Comparison of ENCODE assay signal across 8 mouse cellular contexts in the genomic region with DNA sequence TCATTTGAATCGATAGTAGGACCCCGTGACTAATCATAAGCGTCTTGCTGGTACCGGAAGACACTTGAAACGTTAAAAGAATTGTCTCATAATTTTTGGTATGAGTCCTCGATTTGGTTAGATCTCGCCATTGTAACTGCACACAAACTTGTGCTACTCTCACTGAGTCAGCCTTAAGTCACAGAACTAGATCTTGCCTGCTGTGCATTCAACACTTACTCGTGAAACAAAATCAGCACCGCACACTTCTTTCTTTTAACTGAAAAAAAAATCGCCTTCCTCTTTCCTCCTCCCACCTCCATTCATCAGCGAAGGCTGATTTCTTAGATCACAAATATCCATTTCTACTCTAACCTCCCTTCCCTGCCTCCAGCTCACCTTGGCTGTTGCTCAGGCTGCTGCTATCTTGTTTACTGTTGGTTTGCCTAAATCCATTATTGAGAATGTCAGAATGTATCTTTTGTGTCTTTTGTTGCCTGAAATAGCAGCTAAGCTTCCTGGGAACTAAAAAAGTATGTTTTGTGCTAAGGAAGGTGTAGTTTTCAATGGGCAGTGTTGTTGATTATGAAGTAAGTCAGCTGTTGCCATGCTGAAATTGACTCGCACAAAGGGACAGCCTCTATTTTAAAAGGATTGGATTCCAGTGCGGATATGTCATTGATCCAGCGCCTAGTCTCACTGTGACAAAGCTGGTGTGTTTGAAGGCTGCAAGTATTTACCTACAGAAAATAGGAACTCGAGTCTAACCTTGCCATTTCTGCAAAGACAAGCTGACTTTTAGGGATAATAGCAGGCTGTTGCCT. TPM values are rescaled to one million over a fixed set of nuclear protein-coding genes. Genes with fewer than 3 reads are reported as not detected.
DNase-seq lines count a peak whose midpoint lies in the region; ATAC-seq and TF ChIP-seq lines count a peak whose summit lies in the region.

No protein-coding gene starts in this region.

- DNase-seq in heart, adult 9 months (ENCODE audit: low spot score in 2 of 2), result no peak
- DNase-seq in G1E (ENCODE audit: low spot score), result no peak
- DNase-seq in midbrain, embryonic 10.5 days (ENCODE audit: low spot score), result no peak
- DNase-seq in right cerebral cortex, adult 18-20 months, result no peak
- no peak for DNase-seq in layer of hippocampus, adult 8-10 months (ENCODE audit: low spot score in 2 of 2)
- no peak for DNase-seq in cerebellum, postnatal 4 days (ENCODE audit: low spot score in 2 of 2)

- H3K27me3 ChIP-seq in heart, embryonic 15.5 days, result no peaks in the 10 kb centered on the region
- H3K27me3 ChIP-seq in G1E (ENCODE audit: insufficient read depth, low read length), result no peaks in the 10 kb centered on the region
- H3K27me3 ChIP-seq in heart, embryonic 16.5 days (ENCODE audit: control insufficient read depth, insufficient read depth, low read length), result no peaks in the 10 kb centered on the region
- H3K27me3 ChIP-seq in midbrain, embryonic 10.5 days (ENCODE audit: low read depth, poor library complexity, severe bottlenecking), result peaks cover 13% of the 10 kb centered on the region

- no peaks in the 10 kb centered on the region for H3K36me3 ChIP-seq in heart, embryonic 15.5 days
- H3K36me3 ChIP-seq in G1E (replicated peaks), result peaks cover 16% of the 10 kb centered on the region
- no peaks in the 10 kb centered on the region for H3K36me3 ChIP-seq in heart, embryonic 16.5 days (ENCODE audit: control insufficient read depth, insufficient read depth)
- H3K36me3 ChIP-seq in midbrain, embryonic 10.5 days, result no peaks in the 10 kb centered on the region

- H3K9me3 ChIP-seq in heart, embryonic 15.5 days (replicated peaks), result no peaks in the 10 kb centered on the region
- H3K9me3 ChIP-seq in G1E (replicated peaks), result no peaks in the 10 kb centered on the region
- H3K9me3 ChIP-seq in heart, embryonic 16.5 days (replicated peaks; ENCODE audit: control insufficient read depth, low read length), result no peaks in the 10 kb centered on the region
- no peaks in the 10 kb centered on the region for H3K9me3 ChIP-seq in midbrain, embryonic 10.5 days (replicated peaks)

- no peak for TF ChIP-seq CTCF in G1E (IDR thresholded peaks at IDR 0.05; ENCODE audit: low read depth, low read length)

- H3K27ac ChIP-seq in heart, embryonic 15.5 days, result peak overlapping the region; percentile 79
- peak overlapping the region; percentile 65 for H3K27ac ChIP-seq in heart, embryonic 16.5 days (ENCODE audit: low read length)
- H3K27ac ChIP-seq in midbrain, embryonic 10.5 days (replicated peaks), result peak overlapping the region; percentile 90

- H3K9ac ChIP-seq in heart, embryonic 15.5 days, result peak overlapping the region; percentile 78
- H3K9ac ChIP-seq in heart, embryonic 16.5 days (ENCODE audit: low read length), result peak overlapping the region; percentile 88

- H3K4me3 ChIP-seq in heart, embryonic 15.5 days, result peak overlapping the region; percentile 82
- peak overlapping the region; percentile 77 for H3K4me3 ChIP-seq in G1E (ENCODE audit: low read depth, low read length)
- H3K4me3 ChIP-seq in heart, embryonic 16.5 days (ENCODE audit: low read length), result peak overlapping the region; percentile 74
- H3K4me3 ChIP-seq in midbrain, embryonic 10.5 days, result peak overlapping the region; percentile 76

- no peak for ATAC-seq in heart, embryonic 15.5 days (replicated peaks; ENCODE audit: insufficient number of reproducible peaks, insufficient read depth, low FRiP score, low read depth)
- ATAC-seq in G1E (ENCODE audit: extremely low read depth, insufficient number of reproducible peaks, low FRiP score, poor library complexity, severe bottlenecking), result peak; percentile 1; the same call in 1 of the 2 replicates
- no peak for ATAC-seq in heart, embryonic 16.5 days (replicated peaks; ENCODE audit: extremely low read depth, insufficient read depth, low FRiP score)

- 6% methylated on average over 15 of the region's 15 CpGs for WGBS in heart, embryonic 15.5 days
- WGBS in heart, embryonic 16.5 days, result 7% methylated on average over 15 of the region's 15 CpGs
- WGBS in midbrain, embryonic 10.5 days, result 4% methylated on average over 15 of the region's 15 CpGs

- H3K4me2 ChIP-seq in heart, embryonic 15.5 days, result peak overlapping the region; percentile 93
- H3K4me2 ChIP-seq in heart, embryonic 16.5 days (ENCODE audit: low read depth, low read length), result peak overlapping the region; percentile 84

- H3K4me1 ChIP-seq in heart, embryonic 15.5 days (replicated peaks), result peaks cover 29% of the 10 kb centered on the region
- H3K4me1 ChIP-seq in G1E (ENCODE audit: insufficient read depth, low read depth, low read length), result peaks cover 48% of the 10 kb centered on the region
- H3K4me1 ChIP-seq in heart, embryonic 16.5 days (ENCODE audit: control insufficient read depth, insufficient read depth, low read length), result peaks cover 16% of the 10 kb centered on the region
- peaks cover 31% of the 10 kb centered on the region for H3K4me1 ChIP-seq in midbrain, embryonic 10.5 days

RNA-seq across cellular contexts. Expression of gene Cers6, which starts 1.4 kb away (rescaled TPM):
- 19.2 and 23.2 TPM in 2 replicates for polyA plus RNA-seq in heart, embryonic 15.5 days (2015; fragmentation: Nextera tagmentation; extraction: Ambion mirVana)
- 92.4 and 103 TPM in 2 replicates for total RNA-seq in G1E (2014; fragmentation: Nextera tagmentation)
- total RNA-seq in G1E (2017), result 51.5 and 55.7 TPM in 2 replicates
- 14.8 and 19.7 TPM in 2 replicates for polyA plus RNA-seq in G1E (2012)
- polyA plus RNA-seq in heart, embryonic 16.5 days (2015; fragmentation: Nextera tagmentation; extraction: Ambion mirVana), result 22.3 and 22.8 TPM in 2 replicates
- 18.7 and 21.5 TPM in 2 replicates for polyA plus RNA-seq in midbrain, embryonic 10.5 days (2016; fragmentation: Nextera tagmentation; extraction: Ambion mirVana)
- 10 to 100 TPM; 78.4 to 93.3 (median 91.6) TPM for total RNA-seq in layer of hippocampus, adult 8-10 months (2022)
